Mouse (Mus musculus): ENCODE results near the gene Rtkn2.

The Rtkn2 gene

GRCm38 (mm10) chr10:68104881-68105781, 125.8 kb downstream of the Rtkn2 start:
- no peak for DNase-seq (ENCODE audit: low spot score)

- DNase-seq (ENCODE audit: low spot score): no peak
Measured at GRCm38 (mm10) chr10:68106351-68106950, 127.1 kb downstream of the Rtkn2 start.

GRCm38 (mm10) chr10:68107716-68108115, 128.3 kb downstream of the Rtkn2 start:
- no peak for DNase-seq (ENCODE audit: low spot score)
